Mouse (Mus musculus) urinary bladder, postnatal 36 days (tissue): ENCODE measurements around the gene Mfsd13b.
"Not testable (repeated sequence)": the region's sequence is repeated elsewhere in the genome, so short reads cannot be mapped to it uniquely, and the experiment has no call there.

ENCODE experiments used
- DNase-seq, 2 experiments: peaks; one replicate each; pipeline ENCODE4 v3.0.0; 2022; ENCODE audit warnings: low spot score in 2 of 2, mixed read lengths in 1 of 2

Mfsd13b gene

DNA sequence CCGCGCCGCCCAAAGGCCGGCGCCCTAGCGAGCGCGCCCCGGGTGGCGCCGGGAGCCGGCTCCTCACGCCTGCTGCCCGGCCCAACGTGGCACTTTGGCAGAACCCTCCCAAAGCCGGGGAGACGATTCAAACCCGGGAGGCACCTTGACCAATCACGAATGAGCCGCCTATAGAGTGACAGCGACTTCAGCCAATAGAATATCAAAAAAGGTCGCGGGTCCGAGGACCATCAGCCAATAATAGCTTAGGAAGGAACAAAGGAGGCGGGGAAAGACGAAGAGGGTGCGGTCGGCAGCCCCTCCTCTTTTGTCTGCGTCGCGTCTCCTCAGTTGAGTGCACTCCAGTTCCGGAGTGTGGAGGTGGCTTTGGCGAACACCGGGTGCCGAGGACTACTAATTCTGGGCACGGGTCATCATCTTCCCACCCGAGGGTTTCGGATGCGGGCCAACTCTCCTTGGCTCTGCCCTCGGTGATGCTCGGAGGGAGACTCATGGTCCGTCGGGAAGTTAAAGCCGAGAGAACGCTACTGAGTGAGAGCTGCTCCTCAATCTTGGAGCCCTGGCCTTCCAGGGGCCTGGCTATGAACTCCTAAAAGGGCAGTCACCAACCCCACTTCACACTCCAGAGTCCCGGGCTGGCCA, at the start of gene Mfsd13b, which contains the start of gene Cdr2:
Gene Mfsd13b (plus strand): TSS at position 310 of the 642 bp plus-strand sequence.
Gene Cdr2 (minus strand): TSS at position 113 of the 642 bp plus-strand sequence.
- DNase-seq, result peak; percentile 96 to 97

DNA sequence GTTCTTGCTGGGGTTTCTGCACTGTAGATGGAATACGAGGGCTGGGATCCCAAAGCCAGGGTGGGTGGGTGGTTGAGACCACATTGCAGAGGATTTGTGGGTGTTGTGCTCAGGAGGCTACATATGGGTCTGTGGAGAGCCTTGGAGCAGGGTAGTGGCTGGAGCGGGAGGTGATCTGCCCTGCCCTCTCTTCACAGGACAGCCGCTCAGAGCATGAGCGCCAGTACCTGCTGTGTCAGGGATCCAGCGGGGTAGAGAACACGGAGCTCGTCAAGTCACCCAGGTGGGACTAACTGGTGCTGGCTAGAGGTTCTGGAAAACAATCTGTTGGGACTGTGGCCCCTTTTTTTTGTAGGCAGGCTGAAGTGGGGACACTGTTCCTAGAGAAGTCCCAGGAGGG, 49.2 kb upstream of the Mfsd13b start:
- DNase-seq, result no peak

DNA sequence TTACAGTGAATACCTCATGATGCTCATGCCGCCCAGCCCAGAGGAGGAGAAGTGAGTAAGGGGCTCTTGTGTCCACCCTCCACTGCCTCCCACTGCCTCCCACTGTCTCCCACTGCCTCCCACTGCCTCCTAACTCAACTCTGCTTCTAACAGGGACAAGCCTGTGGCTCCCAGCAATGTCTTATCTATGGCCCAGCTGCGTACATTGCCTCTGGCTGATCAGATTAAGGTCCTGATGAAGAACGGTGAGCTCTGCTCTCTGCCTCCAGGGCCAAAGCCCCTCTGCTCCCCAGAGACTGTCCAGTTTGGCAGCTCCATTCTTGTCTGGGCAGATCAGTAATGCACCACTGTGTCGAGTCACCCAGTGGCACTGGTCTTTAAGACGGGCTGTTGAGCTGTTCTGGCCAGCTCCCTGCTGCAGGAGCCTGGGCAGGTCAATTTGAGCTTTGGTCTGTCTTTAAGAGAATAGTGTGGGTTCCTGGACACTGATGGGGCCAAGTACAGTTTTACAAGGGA, 48.6 kb upstream of the Mfsd13b start:
- no peak for DNase-seq

DNA sequence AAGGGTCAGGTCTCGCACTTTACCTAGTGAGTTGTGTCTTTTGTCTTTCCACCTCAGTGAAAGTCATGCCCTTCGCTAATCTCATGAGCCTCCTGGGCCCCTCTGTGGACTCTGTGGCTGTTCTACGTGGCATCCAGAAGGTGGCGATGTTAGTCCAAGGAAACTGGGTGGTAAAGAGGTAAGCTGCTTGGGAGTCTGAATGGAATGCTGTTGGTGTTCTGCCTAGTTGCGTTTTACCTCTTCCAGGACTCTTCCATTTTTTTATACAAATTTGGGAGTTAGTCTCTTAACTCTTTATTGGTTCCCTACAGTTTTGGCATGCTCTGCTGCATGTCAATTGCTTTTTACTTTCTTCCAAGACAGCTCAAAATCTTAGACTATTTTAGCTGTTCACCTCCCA, 47.6 kb upstream of the Mfsd13b start:
- DNase-seq, result peak; percentile 29 to 37

DNA sequence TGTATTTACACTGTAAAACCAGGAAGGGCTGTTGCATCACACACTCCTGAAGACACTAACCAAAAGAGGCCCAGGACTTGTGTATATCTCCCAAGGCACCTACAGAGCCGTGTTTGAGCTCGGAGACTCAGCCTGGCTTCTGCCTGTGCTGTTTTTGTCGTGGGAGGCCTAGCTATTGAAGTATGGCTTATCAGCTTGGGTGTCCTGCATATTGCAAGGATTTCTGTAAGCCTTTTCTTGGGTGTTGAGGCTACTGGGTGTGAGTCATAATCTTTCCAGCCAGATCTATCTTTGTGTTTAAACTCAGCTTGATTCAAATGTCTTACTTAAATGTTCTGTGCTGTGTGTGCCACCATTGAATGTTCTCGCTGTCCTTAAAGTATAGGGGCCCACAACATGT, 45.8 kb upstream of the Mfsd13b start:
- no peak for DNase-seq

DNA sequence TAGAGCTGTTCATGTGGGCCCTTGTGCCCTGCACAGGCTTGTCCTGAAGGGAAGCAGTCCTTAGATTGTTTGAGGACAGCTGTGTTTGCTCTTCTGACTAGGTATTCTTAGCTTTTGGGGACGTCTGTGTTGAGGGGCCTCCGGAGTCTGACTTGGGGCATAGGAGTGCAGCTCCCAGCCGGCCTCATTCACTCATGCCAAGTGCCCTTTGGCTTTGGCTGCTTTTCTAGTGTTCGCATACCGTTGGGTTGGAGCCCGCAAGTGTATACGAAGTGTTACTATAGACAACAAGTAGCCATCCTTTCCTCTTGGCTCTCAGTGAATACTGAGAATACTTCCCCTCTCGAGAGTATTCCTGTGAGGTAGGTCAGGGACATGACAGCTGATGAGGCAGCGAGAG, 44.1 kb upstream of the Mfsd13b start:
- no peak for DNase-seq

DNA sequence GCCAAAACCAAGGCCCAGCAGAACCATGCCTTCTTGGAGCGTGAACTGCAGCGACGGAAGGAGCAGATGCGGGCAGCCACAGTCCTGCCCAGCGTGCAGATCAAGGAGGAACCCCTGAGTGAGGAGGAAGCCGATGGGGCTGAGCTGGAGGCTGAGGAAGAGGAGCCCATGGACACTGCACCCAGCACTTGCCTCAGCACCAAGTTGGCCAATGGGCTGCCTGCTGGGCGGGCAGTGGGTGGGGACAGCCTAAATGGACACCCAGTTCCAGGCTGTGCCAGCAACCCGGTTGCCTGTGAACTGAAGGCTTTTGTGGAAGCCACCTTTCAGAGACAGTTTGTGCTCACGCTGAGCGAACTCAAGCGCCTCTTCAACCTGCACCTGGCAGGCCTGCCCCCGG, 42.0 kb upstream of the Mfsd13b start:
- no peak for DNase-seq

DNA sequence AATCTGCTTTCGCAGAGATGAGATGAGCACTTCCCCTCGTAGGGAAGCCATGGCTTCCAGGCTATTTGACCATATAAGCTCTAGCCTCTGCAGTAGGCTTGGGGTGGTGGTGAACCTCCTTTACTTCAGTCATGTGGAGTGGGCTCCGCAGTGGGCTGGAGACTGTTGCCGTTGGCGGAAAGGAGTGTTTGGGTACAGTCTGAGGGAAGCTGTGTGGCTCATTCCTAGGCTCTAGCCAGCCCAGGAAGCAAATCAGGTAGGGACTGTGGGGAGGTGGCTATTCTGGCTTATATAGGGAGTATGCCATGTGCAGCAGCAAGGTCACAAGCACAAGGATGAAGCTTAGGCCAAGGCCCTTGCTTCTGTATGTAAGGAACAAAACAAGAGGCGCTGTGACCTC, 41.1 kb upstream of the Mfsd13b start:
- no peak for DNase-seq

DNA sequence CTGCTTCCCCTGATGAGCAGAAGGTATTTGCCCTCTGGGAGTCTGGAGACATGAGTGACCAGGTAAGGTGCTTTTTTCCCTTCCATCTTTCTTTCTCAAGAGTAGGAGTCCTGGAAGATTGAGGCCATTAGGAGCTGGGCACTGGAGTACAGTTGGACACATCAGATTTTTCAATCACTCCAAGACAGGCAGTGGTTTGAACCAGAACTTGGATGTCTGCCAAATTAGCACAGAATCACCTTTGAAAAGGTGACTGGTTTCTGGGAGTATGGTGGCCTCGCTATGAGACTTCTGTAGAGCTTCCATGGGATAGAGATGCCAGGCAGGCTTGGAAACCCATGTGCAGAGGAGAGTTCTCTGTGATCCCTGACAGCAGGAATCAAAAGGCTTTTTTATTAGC, 39.8 kb upstream of the Mfsd13b start:
- no peak for DNase-seq

DNA sequence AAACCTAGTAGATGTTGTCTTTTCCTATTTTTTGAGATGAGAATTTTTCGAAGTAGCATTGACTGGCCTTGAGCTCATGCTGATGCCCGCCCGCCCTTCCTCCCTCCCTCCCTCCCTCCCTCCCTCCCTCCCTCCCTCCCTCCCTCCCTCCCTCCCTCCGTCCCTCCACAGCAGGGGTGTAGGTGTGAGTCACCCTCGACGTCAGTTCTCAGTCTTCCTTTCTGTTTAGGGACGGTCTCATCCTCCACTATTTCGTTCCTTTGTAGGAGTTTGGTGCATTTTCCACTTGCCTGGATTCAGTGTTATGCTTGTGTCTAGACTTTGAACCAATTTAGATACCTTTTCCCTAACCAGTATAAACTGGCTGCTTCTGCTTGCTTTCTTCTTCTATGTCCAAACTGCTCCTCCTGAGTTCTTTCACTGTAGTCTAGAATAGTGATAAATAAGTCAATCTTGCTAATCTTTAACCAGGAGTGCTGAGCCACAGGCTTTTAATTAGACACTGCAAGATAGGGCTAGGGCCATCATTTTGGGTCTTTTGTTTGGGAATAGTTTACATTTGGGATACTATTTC, 38.3 kb upstream of the Mfsd13b start:
- DNase-seq, result no peak

DNA sequence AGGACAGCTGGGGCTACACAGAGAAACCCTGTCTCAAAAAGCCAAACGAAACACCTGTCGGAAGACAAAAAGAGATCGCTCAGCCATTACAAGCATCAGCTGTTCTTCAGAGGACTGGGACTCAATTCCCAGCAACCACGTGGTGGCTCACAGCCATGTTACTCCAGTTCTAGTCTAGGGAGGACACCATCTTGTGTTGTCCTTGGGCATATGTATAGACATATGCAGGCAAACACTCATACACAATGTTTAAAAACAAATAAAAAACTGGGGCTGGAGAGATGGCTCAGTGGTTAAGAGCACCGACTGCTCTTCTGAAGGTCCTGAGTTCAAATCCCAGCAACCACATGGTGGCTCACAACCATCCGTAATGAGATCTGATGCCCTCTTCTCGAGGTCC, 28.7 kb upstream of the Mfsd13b start:
- DNase-seq, result not testable (repeated sequence)

DNA sequence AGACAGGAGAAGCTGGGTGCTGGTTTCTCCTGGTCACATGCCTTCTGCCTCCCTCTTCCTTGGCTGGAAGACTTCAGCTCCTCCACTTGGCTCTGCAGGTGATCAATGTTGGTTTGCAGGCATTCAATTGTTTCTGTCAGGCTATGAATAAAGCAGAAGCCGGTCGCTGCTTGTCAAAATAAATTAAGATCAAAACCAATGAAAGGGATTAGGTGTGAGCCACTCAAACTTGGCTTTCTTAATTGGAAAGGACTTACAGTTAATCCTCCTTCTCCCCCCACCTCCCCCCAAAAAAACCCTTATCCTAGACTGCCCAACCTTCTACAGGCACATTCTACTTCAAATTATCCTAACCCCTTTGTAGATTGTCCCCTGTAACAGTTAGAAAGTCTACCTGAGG, 22.2 kb upstream of the Mfsd13b start:
- DNase-seq, result no peak

DNA sequence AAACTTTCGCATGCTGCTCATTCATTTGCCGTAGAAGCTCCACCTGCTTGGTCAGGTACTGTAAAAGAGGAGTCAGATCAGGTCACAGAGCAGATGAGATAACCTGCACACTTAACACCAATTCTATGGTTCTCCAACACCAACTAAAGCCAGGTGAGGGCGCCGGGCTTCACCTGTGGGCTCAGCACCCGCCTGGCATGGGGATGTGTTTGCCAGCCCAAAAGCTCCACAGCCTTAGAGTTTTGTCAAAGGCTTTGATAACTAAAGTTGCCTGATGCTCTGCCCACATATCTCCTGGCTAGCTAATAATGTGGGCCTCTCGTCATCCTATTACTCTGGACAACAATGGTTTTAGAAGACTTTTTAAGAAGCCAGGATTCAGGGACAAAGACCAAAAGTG, 21.7 kb upstream of the Mfsd13b start:
- DNase-seq, result no peak

DNA sequence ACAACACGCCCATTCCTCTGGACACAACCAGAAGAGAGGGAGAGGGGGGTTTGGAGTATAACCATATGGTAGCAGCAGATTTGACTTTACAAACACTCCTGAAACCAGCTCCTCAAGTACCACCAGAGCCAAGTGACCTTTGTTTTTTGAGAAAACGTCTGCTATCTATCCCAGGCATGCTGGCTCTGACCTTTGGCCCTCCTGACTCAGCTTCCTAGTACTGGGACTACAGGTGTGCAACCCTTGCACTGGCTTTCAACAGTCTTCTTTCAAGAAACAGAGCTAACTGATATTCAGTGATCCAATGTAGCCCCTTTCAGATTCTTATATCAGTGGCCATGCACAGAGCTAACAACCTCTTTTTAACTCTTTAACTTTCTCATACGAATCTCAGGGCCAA, 20.4 kb upstream of the Mfsd13b start:
- DNase-seq, result no peak

DNA sequence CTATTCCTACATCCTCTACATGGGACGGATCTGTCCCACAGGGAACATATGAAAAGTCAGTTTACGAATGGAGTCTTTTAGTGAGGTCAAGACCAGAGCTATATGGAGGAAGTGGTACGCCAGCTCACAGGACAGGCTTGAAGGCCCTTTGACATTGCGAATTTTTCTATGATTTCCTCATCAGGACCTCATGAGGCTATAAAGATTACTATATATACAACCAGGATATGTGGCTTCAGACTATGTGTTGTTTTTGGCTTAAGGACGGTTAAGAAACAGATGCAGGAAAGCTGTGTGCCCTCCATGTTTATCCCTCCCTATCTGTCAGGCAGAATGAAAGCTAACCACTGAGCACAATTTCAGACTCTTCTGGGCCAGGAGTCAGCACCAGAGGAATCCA, 19.2 kb upstream of the Mfsd13b start:
- no peak for DNase-seq

DNA sequence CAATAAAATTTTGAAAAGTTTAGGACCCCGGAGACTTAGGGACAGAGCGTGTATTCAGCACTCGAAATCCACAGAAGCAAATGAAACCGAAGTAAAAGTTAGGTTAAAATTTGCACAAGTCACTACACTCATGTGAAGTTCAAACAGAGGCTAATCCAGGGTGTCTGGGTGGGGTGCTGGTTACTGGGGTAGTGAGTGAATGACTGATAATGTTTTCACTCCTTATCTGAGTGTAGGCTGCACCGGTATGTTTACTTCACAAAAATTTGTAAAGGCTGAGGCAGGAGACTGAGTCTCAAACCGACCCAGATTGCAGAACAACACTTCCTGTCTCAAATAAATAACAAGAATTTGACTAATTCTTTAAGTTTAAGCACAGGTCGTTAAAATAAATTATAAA, 13.1 kb upstream of the Mfsd13b start:
- DNase-seq, result no peak

DNA sequence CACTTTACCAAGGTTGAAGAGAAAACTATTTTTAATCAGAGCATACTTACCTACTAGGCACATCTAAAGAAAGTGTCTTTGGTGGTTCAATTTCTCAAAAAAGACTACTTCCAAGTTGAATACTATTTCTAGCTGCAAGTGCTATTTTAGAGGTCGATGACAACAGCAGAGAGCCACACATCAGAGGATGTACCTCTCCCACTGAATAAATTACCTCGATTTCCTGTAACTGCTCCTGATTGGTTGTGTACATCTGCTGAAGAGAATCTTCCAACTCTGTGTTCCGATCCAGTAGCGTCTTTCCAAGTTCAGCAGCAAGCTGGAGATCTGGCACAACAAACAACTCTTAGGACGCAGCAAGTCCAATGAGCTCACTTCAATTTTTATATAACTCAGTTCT, 12.2 kb upstream of the Mfsd13b start:
- no peak for DNase-seq

DNA sequence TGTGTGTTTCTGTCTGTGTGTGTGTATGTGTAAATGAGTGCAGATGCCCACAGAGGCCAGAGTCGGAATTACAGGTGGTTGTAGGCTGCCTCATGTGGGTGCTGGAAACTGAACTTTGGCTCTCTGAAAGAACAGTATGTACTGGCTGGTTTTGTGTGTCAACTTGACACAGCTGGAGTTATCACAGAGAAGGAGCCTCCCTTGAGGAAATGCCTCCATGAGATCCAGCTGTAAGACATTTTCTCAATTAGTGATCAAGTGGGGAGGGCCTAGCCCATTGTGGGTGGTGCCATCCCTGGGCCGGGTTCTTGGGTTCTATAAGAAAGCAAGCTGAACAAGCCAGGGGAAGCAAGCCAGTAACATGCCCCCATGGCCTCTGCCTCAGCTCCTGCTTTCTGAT, 9.8 kb upstream of the Mfsd13b start:
- DNase-seq, result not testable (repeated sequence)

DNA sequence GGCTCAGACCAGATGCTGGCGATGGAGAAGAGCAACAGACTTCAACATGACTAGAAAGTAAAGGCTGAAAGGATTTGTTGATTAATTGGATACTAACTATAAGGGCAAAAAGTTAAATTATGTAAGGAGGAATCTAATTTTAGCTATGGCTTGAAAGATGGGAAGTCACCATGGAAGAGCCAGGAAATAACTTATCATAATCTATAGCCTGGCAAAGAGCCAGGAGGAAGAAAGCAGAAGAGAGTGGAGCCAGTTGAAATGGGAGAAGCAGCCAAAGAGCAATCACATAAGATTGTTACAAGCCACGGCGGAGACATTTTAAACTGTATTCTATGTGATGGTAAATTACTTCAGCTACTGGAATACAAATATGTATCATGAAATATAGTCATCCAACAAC, 8.3 kb upstream of the Mfsd13b start:
- no peak for DNase-seq

DNA sequence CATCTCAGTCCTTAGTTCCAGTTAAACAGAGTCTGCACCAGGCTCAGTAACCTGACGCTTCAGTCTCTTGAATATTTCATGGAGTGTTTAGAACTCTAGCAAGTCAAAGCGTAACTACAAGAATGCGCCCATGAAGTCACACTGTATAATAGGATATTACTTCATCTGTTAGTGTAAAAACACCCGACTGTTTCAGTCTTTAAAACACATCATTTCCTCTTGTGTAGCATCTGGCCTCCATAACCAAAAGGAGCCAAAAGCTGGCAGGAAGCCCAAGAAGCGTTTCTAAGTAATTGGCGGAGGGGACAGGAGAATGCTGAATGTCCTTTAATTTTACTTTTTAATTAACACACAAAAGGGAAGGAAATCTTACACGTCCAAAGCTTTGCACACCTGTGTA, 5.2 kb upstream of the Mfsd13b start:
- DNase-seq, result no peak

DNA sequence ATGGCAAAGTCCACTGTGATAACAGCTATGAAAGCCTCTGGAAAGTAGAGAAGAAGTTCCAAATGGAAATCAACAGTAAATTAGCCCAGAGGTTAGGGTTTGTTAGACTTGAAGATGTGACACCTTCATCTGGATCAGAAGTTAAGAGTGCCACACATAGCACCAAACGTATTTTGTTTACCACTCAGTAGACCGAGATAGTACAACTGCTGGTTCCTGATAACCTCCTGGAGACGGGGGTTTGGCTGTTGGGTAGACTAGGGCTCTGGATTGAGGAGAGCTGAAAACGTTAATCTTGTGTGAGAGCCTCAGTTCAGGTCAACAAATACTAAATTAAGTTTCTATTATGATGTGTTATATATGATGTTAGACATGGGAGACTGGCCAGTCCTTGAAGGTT, 2.3 kb upstream of the Mfsd13b start:
- no peak for DNase-seq

DNA sequence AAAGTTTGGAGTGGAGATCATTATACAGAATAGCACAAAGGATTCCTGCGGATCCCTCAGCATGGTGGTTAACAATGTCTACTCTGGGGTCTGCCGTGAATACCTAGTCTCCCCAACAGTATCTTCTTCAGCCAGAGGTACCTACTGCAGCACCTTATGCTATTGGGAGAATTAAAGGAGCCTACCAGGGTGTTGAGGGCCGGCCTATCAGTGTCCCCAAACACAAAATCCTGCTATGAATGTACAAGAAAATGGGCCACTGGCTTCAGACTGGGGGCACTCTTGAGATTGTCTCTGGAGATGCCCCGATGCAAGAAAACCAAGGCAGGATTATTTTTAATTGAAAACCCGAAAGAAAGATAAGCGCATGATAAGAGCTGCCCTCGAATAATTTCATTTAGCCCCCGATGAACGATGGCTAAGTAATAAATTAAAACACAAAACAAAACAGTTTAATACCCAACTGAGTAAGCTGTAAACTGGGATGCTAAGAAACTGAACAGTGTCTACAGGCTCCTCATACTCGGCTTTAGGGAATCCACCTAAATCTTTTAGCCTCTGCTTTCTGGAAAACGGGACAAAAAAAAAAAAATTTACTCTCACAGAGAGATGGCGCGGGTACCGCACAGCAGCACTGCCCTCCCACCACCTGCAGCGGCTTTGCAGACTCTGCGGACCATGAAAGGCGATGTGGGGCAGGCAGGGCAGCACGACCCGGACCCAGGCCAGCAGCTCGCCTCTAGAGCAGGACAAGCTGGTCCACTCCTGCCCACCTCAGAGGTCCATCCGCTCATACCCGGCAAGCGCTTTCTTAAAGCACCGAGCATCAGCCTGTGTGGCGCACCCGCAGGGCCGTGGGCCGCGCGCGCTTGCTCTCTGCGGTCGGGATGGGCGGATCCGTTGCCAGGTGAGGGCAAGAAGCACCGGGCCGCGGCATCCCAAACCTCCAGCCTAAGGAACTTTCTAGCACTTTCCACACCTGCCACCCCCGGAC, 1.1 kb upstream of the Mfsd13b start:
- DNase-seq, result peak; percentile 29 to 31
